In the genomic region with DNA sequence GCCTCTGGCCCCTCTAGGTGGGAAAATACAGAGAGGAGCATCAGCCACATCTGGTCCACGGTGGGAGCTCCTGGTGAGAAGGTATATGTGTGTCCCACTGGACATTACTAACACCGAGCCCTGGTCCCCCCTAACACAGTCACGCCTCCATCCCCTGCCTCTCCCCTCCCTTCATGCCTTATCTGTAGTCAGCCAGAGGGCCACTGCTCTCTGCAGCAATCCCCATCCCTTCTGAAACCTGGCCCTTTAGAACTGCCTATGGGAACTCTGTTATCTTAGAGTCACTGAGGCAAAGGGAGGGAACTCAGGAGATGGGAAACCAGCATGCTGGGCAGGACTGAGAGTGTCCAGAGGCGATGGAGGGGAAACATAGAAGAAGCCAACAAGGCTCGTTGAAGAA, we compare ENCODE assay signal across 19 mouse cellular contexts. TPM values are rescaled to one million over a fixed set of nuclear protein-coding genes. Genes with fewer than 3 reads are reported as not detected.
A peak's percentile ranks its signal among the peaks of the same experiment; 100 is the strongest.
DNase-seq lines count a peak whose midpoint lies in the region; ATAC-seq lines count a peak whose summit lies in the region.
"Had no signal": no experiment of that assay in that cellular context is flagged by ENCODE, and none has a peak within 500 bp of the region (broad histone marks: within the 10 kb centered on the region; RNA-seq: fewer than 3 reads in every experiment).

No protein-coding gene starts in this region.

- peaks cover 43% of the 10 kb centered on the region for H3K27me3 ChIP-seq in hindbrain, embryonic 10.5 days (ENCODE audit: insufficient read depth, poor library complexity, severe bottlenecking)
- H3K27me3 ChIP-seq in hindbrain, embryonic 11.5 days (ENCODE audit: control insufficient read depth, insufficient read depth, low read length) = no peaks in the 10 kb centered on the region
- H3K27me3 ChIP-seq in erythroblast, embryonic 14.5 days (ENCODE audit: control insufficient read depth) = peaks cover 36% of the 10 kb centered on the region
- H3K27me3 ChIP-seq in liver, embryonic 16.5 days (ENCODE audit: control insufficient read depth, insufficient read depth, low read depth, low read length) = peaks cover 18% of the 10 kb centered on the region
- peaks cover 11% of the 10 kb centered on the region; the same call in 1 of the 2 replicates for H3K27me3 ChIP-seq in midbrain, embryonic 13.5 days

- peaks cover 20% of the 10 kb centered on the region for H3K4me1 ChIP-seq in hindbrain, embryonic 10.5 days (replicated peaks)
- no peaks in the 10 kb centered on the region for H3K4me1 ChIP-seq in hindbrain, embryonic 11.5 days (replicated peaks; ENCODE audit: control insufficient read depth, insufficient read depth, low read length)
- peaks cover 74% of the 10 kb centered on the region for H3K4me1 ChIP-seq in erythroblast, embryonic 14.5 days (ENCODE audit: control insufficient read depth)
- H3K4me1 ChIP-seq in liver, embryonic 16.5 days (ENCODE audit: control insufficient read depth, low read depth, low read length) = peaks cover 47% of the 10 kb centered on the region
- no peaks in the 10 kb centered on the region for H3K4me1 ChIP-seq in midbrain, embryonic 13.5 days (replicated peaks)
- H3K4me1 ChIP-seq: embryonic facial prominence, embryonic 13.5 days; midbrain, embryonic 15.5 days had no signal

- H3K4me3 ChIP-seq in hindbrain, embryonic 10.5 days = no peak overlapping the region
- H3K4me3 ChIP-seq in hindbrain, embryonic 11.5 days (ENCODE audit: low read depth, low read length) = no peak overlapping the region
- H3K4me3 ChIP-seq in erythroblast, embryonic 14.5 days (replicated peaks) = peak overlapping the region; percentile 63
- H3K4me3 ChIP-seq in liver, embryonic 16.5 days (ENCODE audit: low read depth, low read length) = peak overlapping the region; percentile 53
- no peak overlapping the region for H3K4me3 ChIP-seq in midbrain, embryonic 13.5 days (replicated peaks)
- H3K4me3 ChIP-seq: embryonic facial prominence, embryonic 13.5 days; forebrain, embryonic 12.5 days; hindbrain, embryonic 13.5 days; midbrain, embryonic 15.5 days had no signal

- no peak for DNase-seq in hindbrain, embryonic 10.5 days (ENCODE audit: low spot score)
- DNase-seq in hindbrain, embryonic 11.5 days (ENCODE audit: low spot score) = no peak
- peak; percentile 47 for DNase-seq in MEL-GATA-1-ER (ENCODE audit: extremely low read depth, low read depth)
- no peak for DNase-seq in embryo, embryonic 10.5 days (ENCODE audit: low spot score)
- DNase-seq: cerebellum, adult 18-20 months; gastrocnemius, postnatal 36 days; thymus, adult 18-20 months had no signal

- ATAC-seq in hindbrain, embryonic 11.5 days (ENCODE audit: low FRiP score) = no peak
- ATAC-seq in liver, embryonic 16.5 days (ENCODE audit: low read depth) = peak; percentile 79
- no peak for ATAC-seq in midbrain, embryonic 13.5 days
- ATAC-seq: midbrain, embryonic 15.5 days had no signal

- H3K4me2 ChIP-seq in hindbrain, embryonic 11.5 days (replicated peaks; ENCODE audit: low read depth, low read length) = no peak overlapping the region
- H3K4me2 ChIP-seq in liver, embryonic 16.5 days (ENCODE audit: low read depth, low read length) = peak overlapping the region; percentile 70
- no peak overlapping the region for H3K4me2 ChIP-seq in midbrain, embryonic 13.5 days (replicated peaks)
- H3K4me2 ChIP-seq: embryonic facial prominence, embryonic 13.5 days; forebrain, embryonic 12.5 days; hindbrain, embryonic 13.5 days; midbrain, embryonic 15.5 days had no signal

- H3K9me3 ChIP-seq in hindbrain, embryonic 10.5 days = no peaks in the 10 kb centered on the region
- H3K9me3 ChIP-seq in hindbrain, embryonic 11.5 days (ENCODE audit: control insufficient read depth, low read length) = no peaks in the 10 kb centered on the region
- no peaks in the 10 kb centered on the region for H3K9me3 ChIP-seq in erythroblast, embryonic 14.5 days (ENCODE audit: control insufficient read depth, low read length)
- no peaks in the 10 kb centered on the region for H3K9me3 ChIP-seq in liver, embryonic 16.5 days (replicated peaks; ENCODE audit: control insufficient read depth, low read length)
- H3K9me3 ChIP-seq in midbrain, embryonic 13.5 days = no peaks in the 10 kb centered on the region
- H3K9me3 ChIP-seq: embryonic facial prominence, embryonic 13.5 days; forebrain, embryonic 12.5 days; hindbrain, embryonic 13.5 days; midbrain, embryonic 15.5 days had no signal

- no peaks in the 10 kb centered on the region for H3K36me3 ChIP-seq in hindbrain, embryonic 10.5 days
- no peaks in the 10 kb centered on the region for H3K36me3 ChIP-seq in hindbrain, embryonic 11.5 days (ENCODE audit: control insufficient read depth, insufficient read depth, low read length)
- peaks cover 4% of the 10 kb centered on the region; the same call in 1 of the 2 replicates for H3K36me3 ChIP-seq in erythroblast, embryonic 14.5 days (ENCODE audit: control insufficient read depth)
- no peaks in the 10 kb centered on the region for H3K36me3 ChIP-seq in liver, embryonic 16.5 days (ENCODE audit: control insufficient read depth, insufficient read depth)
- no peaks in the 10 kb centered on the region for H3K36me3 ChIP-seq in midbrain, embryonic 13.5 days
- H3K36me3 ChIP-seq: embryonic facial prominence, embryonic 13.5 days; forebrain, embryonic 12.5 days; hindbrain, embryonic 13.5 days; midbrain, embryonic 15.5 days had no signal

- 58% methylated on average over 5 of the region's 5 CpGs for WGBS in hindbrain, embryonic 10.5 days
- 60% methylated on average over 5 of the region's 5 CpGs for WGBS in hindbrain, embryonic 11.5 days
- WGBS in liver, embryonic 16.5 days (ENCODE audit: insufficient replicate concordance) = 32% methylated on average over 5 of the region's 5 CpGs
- 64% methylated on average over 5 of the region's 5 CpGs for WGBS in midbrain, embryonic 13.5 days

- H3K9ac ChIP-seq in hindbrain, embryonic 11.5 days (ENCODE audit: low read depth, low read length) = no peak overlapping the region
- H3K9ac ChIP-seq in liver, embryonic 16.5 days (ENCODE audit: low read depth, low read length) = peak overlapping the region; percentile 58
- no peak overlapping the region for H3K9ac ChIP-seq in midbrain, embryonic 13.5 days (replicated peaks)
- H3K9ac ChIP-seq: embryonic facial prominence, embryonic 13.5 days; forebrain, embryonic 12.5 days; hindbrain, embryonic 13.5 days; midbrain, embryonic 15.5 days had no signal

- H3K27ac ChIP-seq in hindbrain, embryonic 10.5 days = peak overlapping the region; percentile 40; the same call in 1 of the 2 replicates
- H3K27ac ChIP-seq in hindbrain, embryonic 11.5 days (ENCODE audit: low read depth, low read length) = no peak overlapping the region
- peak overlapping the region; percentile 93 for H3K27ac ChIP-seq in liver, embryonic 16.5 days (ENCODE audit: low read length)
- no peak overlapping the region for H3K27ac ChIP-seq in midbrain, embryonic 13.5 days
- H3K27ac ChIP-seq: embryonic facial prominence, embryonic 13.5 days; forebrain, embryonic 12.5 days; hindbrain, embryonic 13.5 days; midbrain, embryonic 15.5 days had no signal

RNA-seq across cellular contexts. Expression of a gene that starts 5.3 kb away (rescaled TPM):
- 0.25 TPM in 1 of 2 replicates, not detected in the other for polyA plus RNA-seq in hindbrain, embryonic 10.5 days (2016; fragmentation: Nextera tagmentation; extraction: Ambion mirVana)
- polyA plus RNA-seq in hindbrain, embryonic 11.5 days (2014; fragmentation: Nextera tagmentation; extraction: Ambion mirVana) = 0.40 and 0.53 TPM in 2 replicates
- polyA plus RNA-seq in erythroblast, embryonic 14.5 days (2012) = not detected in 2 replicates
- polyA plus RNA-seq in liver, embryonic 16.5 days (2015; fragmentation: Nextera tagmentation; extraction: Ambion mirVana) = not detected in 2 replicates
- polyA plus RNA-seq in midbrain, embryonic 13.5 days (2015; fragmentation: Nextera tagmentation; extraction: Ambion mirVana) = 0.79 and 1.1 TPM in 2 replicates
- polyA plus RNA-seq: C2C12; embryonic facial prominence, embryonic 13.5 days; heart, embryonic 14.5 days; hindbrain, embryonic 13.5 days; intestine, embryonic 14.5 days; limb, embryonic 11.5 days; lung, embryonic 16.5 days had no signal

RNA-seq across cellular contexts. Expression of a gene that starts 51.4 kb away (rescaled TPM):
- polyA plus RNA-seq in hindbrain, embryonic 10.5 days (2016; fragmentation: Nextera tagmentation; extraction: Ambion mirVana) = 5.2 and 12.9 TPM in 2 replicates
- 17.4 and 18.8 TPM in 2 replicates for polyA plus RNA-seq in hindbrain, embryonic 11.5 days (2014; fragmentation: Nextera tagmentation; extraction: Ambion mirVana)
- polyA plus RNA-seq in erythroblast, embryonic 14.5 days (2012) = 0.01 and 0.02 TPM in 2 replicates
- polyA plus RNA-seq in liver, embryonic 16.5 days (2015; fragmentation: Nextera tagmentation; extraction: Ambion mirVana) = not detected in 2 replicates
- polyA plus RNA-seq in midbrain, embryonic 13.5 days (2015; fragmentation: Nextera tagmentation; extraction: Ambion mirVana) = 14.2 and 19.3 TPM in 2 replicates

Comparison
In these comparisons a context has a peak if more than half of its experiments do, and no peak if none do; other contexts are left out.
1. H3K27ac ChIP-seq: peak in hindbrain, embryonic 10.5 days (single experiment) and liver, embryonic 16.5 days (single experiment); none in hindbrain, embryonic 11.5 days (single experiment) and midbrain, embryonic 13.5 days (single experiment).
2. H3K4me3 ChIP-seq: peak in erythroblast, embryonic 14.5 days (single experiment) and liver, embryonic 16.5 days (single experiment); none in hindbrain, embryonic 10.5 days (single experiment), hindbrain, embryonic 11.5 days (single experiment) and midbrain, embryonic 13.5 days (single experiment).